Mouse (Mus musculus) induced T-regulatory cell, adult 2 months (primary cell): ENCODE results near the gene Apoa2.

Experiments used
- DNase-seq: peaks from one replicate; pipeline ENCODE4 v3.0.0-alpha.2; 2012; ENCODE audit warnings: low read depth

Gene Apoa2

DNA sequence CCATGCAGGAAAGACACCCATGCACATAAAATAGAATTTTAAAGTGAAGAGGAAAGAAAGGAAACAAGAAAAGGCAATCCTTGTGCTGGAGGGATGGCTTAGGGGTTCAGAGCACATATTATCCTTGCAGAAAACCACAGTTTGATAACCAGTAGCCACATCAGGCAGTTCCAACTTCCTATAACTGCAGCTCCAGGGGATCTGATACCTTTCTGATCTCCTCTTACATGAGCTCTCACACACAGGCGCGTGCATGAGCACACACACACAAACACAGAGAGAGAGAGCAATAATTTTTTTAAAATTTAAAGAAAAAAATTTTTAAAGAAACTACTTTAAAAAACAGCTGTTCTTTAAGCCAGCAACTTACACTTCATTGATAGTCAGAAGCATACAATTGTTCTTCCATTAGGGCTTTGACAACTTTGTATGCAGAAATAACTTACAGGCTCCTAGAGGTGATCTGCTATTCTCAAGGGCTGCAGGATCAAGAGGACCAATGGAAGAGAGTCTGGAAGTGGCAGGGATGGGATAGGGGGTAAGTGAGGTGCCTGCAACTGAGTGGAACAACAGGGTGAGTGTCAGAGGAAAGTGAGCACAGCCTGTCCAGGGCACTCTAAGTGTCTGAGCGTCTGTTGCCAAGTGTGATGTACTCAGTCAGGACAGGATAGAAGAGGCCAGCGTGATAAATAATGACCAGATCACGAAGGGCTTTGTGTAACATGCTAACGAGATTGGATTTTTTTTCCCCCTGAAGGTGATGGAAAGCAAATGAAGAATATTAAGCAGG, 19.0 kb upstream of the Apoa2 start:
- no peak for DNase-seq

DNA sequence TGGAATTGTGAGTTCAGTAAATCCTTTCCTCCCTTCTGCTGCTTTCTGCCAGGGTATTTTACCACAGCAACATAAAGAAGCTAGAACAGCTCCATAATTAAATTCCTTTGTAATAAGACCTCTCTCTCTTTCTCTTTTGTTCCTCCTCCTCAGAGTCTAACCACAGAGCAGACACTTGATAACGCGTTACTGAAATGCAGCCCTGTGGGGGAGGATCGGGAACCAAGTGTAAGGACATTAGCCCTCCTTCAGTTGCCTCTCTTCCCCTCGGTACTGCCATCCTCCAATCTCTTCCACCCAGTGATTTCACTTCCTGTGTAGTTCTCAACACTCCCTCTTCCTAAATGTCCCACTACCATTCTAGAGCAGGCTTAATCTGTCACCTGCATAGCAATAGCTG, 15.4 kb upstream of the Apoa2 start:
- no peak for DNase-seq

DNA sequence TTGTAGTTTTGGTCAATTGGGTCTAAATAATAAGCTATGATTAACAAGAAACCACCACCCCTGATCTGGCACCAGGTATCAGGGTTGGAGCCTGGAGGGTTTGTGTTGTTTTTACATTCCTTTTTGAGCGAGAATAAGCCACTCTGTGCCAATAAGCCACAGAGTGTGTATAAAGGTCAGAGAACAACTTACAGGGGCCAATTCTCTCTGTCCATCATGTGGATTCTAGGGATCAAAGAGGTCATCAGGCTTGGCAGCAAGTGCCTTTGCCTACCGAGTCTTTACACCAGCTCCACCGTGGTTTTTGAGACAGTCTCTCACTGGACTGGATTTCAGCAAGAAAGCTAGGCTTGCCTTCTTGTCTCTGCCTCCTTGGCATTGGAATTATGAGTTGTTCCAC, 12.0 kb upstream of the Apoa2 start:
- DNase-seq, result no peak

DNA sequence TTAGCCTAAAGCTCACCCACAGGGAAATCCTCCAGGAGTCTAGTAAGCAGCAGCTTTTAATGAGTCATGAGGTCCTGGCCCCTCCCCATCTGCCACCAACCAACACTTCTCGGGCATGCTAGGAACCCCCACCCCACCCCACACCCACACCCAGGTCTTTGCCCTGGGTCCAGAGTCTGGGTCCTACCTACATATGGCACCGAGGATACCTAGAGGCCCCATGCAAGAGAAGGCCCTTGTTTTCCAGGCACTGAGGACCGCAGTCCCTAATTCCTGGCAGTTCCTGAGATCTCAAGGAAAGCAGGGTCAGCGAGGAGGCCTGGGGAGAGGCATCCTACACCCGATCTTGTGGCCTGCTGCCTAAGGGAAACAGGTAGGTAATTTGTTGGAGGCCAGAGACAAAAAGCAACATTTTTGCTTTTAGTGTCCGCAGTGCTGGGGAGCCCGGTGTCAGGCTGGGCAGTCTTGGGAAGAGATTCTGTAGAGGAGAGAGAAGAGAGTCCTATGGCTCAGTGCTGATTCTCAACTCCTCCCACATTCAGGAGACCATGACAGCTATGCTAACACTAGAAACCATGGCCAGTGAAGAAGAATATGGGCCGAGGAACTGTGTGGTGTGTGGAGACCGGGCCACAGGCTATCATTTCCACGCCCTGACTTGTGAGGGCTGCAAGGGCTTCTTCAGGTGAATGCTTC, 10.9 kb upstream of the Apoa2 start, which contains the start of gene Nr1i3:
Nr1i3 (plus strand) TSS at position 170 of the 696 bp plus-strand sequence.
- no peak for DNase-seq

DNA sequence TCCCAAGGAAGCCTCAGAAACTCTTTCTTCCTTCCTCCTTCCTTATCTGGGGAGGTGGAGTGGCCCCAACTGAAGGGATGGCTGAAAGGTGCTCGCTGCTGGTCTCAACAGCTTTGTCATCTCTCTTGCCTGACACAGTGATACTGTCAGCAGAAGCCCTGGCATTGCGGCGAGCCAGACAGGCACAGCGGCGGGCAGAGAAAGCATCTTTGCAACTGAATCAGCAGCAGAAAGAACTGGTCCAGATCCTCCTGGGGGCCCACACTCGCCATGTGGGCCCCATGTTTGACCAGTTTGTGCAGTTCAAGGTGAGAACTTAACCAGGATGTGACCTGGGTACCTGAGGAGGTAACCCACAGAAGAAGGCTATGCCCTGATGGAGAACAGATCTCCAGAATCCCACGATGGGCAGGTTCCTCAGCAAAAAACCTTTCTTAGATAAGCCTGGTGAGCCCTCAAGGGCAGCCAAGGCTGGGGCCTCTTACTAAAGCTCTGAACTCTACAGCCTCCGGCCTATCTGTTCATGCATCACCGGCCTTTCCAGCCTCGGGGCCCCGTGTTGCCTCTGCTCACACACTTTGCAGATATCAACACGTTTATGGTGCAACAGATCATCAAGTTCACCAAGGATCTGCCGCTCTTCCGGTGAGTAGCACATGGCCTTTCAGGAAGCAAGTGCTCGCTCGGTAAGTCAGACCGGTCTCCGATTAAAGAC, 8.5 kb upstream of the Apoa2 start:
- no peak for DNase-seq

DNA sequence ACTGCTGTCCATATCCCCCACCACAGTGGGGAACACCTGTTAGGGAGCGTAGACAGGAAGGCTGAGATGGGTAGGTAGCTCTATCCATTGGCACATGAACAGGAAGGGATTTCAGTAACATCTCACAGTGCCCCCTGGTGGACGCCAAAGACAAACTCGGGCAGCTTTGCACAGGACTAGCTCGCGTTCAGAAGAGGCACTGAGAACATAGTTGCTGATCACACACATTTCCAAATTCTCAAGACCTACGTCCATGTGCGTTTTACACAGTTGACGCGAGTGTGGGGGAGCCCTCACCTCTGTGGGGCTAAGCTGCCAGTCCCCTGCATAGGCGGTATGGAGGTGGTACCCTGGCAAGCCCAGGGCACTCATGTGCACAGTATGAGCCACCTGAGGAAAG, 4.0 kb upstream of the Apoa2 start:
- peak; percentile 92 for DNase-seq

DNA sequence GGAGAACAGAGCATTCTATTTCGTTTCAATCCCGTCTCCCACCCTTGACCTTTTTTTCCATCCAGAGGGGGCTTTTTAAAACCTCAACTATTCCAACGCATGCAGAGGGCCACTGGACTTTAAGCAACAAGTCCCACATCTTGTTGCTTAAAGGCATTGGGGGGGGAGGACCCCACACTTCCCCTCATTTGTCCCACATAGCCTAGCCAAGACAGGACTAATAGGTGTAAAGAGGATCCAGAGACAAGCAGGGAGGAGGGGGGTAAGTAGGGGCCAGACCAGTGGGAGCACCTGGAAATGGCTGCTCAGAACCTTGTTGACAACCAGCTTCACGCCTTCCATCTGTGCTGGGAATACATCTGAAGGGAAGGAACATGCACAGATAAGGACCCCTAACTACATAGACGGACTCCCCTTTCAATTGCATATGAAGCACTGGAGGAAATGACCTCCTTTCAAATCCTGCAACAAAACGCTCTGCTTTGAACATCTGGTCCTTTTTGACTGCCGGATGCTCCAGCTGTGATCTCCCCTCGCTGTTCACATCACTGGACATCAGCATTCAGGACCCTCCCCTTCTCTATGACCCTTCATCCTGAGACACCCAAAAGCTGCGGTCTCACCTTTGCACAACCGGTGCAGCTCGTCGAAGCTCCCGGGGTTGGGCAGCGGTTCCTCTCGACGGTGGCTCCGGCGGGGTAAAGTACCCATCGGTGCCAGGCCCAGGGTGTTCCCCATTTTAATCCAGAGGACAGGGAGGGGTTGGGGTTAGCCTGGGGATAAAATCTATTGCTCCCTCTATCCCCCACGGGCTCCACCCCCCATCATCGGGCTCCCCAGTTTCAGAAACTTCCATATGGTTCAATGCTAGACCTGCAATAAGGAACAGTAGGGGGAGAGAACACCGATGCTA, 3.3 kb upstream of the Apoa2 start:
- peak; percentile 46 for DNase-seq

DNA sequence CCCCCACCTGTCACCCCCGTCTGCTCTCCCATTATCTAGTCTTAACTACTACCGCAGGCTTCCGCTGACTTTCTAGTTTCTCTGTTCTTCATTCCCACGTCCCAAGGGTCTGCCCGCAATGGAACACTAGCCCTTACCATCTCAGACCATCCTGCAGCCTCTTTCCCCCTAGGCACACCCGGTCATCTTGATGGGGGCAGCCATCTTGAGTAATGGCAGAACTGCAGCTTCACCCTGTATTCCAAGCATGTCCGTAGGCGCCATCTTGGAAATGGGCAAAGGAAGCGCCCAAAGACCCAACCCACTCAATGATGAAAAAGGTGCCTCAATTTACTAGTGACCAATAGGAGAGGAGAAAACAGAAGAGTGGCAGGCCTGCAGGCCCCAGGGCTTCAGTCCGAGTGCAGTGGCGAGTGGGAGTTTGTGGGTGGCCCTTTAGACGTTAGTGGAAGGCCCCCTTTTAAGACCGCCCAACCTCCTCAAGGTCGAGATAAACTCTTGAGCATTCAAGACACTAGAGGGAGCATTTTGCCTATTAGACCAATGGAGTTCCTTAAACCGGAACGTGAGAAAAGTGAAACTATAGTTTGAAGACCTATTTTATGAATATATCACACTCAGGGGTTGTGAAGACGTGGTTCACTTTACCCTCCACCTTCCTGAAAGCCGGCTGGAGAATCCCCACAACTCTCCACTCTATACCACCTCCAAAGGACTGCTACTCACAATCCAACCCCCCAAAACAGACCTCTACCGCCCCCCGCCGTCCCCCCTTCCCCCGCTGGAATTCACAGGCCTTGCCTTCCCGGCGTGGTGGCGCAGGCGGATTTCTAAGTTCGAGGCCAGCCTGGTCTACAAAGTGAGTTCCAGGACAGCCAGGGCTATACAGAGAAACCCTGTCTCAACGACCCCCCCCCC, 2.4 kb upstream of the Apoa2 start, which contains the start of gene Tomm40l:
Tomm40l (minus strand) TSS at position 277 of the 918 bp plus-strand sequence.
- peak; percentile 98 for DNase-seq

DNA sequence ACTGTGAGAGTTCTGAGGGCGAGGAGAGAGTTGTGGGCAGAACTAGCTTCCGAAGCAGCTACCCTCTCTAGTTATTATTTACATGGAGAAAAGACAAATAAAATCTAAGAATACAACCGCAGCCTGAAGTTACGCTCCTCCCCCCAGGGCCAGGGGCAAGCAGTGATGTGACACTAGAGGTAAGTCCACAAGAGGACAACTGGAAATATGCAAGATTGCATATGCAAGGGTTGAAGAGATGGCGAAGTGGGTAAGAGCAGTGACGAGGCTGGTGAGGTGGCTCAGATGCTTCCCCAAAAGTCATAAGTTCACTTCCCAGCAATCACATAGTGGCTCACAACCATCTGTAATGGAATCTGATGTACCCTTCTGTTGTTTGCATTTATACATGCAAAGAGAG, 1.7 kb upstream of the Apoa2 start:
- peak; percentile 40 for DNase-seq

DNA sequence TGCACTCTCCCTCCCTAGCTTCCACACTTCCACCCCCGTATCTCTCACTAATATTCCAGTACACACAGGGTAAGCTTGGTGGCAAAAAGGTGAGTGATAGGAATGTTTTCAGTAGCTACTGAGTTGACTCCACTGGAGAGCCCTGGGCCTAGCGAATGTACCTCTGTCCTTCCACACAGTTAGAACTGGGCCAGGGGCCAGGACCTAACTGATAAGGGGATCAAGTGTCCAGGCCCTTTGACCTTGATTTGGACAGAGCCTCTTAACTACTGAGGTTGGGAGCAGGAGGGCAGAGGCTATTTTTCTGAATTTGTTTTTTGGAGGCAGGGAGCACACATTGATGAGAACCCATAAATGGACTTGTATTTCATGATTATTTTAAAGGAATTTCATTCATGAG, 1.1 kb upstream of the Apoa2 start:
- DNase-seq, result peak; percentile 11

DNA sequence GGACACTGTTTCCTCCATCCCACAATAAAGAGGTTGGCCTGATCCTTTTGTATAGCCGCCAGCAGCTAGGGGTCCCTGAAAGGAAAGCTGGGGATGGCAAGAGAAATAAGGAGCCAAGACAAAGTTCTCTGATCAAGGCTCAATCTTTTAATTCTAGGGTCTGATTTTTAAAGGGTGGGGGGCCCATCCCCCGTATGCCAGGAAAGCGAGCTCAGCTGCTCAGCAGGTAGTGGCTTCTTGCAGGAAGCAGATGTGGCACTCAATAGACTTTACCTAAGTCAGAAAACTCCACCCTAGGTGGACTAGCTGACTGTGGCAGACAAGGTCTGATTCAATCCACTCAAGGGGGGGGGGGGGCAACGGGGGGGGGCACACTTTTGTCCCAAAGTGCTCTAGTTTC, 1.9 kb downstream of the Apoa2 start:
- no peak for DNase-seq

DNA sequence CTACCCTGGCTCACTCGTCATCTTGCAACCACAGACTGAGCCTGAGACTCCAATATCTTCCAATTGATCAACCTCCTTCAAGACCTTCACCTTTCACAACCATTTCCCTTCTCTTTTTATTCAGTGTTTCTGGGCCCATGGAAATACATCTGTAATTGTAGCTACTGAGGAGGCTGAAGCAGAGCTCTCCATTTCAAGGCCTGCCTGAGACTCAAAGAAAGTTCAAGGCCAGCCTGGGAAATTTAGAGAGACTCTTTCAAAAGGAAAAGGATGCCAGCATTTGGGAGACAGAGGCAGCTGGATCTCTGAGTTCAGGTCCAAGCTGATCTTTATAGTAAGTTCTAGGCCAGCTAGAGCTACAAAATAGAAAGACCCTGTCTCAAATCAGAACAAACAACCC, 3.0 kb downstream of the Apoa2 start:
- DNase-seq, result no peak

DNA sequence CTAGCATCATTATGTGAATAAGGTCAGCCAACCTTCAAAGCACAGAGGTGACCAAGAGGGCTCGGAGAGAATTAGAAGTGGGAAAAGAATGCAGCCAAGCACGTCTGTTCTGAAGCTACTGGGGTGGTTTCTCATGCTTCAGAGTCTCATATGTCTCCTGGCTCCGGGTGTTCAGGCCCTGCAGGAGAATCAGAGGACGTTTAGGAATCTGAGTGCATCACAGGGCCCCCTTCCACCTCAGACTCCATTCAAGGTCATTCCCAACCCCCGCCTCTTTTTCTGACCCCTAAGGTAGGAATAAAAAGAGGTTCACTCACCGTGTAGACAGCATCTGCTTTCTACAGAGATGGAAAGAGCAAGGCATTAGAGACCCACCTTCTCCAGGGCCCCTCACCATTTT, 4.9 kb downstream of the Apoa2 start:
- no peak for DNase-seq

DNA sequence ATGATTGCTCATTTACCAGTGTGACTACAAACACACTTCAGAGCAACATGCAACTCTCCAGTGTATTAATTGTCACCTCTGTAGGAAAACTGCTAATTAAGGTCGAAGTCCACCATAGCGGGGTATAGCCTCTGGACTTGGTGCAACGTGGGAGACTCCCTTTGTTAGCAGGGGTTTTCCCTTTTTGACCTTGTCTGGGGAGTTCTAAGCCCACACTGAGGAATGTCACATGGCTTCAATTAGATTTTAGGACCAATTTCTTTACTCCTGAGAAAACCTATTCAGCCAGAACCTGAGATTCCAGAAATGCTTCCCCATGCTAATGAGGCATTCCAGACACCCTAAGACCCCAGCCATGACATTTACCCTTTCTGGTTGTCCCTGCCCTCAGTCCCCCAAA, 5.4 kb downstream of the Apoa2 start:
- DNase-seq, result no peak

DNA sequence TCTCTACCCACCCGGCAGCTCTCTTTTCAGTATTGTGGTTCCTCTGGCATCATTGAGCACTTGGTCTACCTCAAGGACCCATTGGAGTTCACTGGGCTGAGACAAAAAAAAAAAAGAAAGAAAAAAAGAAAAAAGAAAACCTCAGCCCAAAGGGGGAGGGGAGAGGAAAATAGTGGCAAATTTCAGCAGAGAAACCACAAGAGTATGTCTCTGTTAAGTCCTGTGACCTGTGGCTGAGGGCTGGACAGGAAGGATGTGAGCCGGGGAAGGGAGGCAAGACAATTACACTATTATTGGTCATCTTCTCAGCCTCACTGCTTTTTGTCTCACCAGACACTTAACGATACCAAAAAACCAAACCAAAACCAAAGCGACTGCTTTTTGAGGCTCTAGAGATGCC, 7.0 kb downstream of the Apoa2 start:
- peak; percentile 18 for DNase-seq

DNA sequence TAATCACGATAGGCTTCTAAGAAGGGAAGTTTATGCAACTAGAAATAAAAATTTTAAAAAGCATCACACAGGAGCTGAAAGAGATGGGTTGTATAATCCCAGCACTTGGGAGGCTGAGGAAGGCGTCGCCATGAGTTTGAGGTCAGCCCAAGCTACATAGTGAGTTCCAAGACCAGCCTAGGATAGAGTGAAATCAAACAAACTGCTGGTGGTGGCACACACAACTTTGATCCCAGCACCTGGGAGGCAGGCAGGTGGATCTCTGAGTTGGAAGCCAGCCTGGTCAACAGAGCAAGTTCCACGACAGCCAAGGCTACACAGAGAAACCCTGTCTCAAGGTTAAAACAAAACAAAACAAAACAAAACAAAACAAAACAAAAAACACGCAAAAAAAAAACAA, 7.5 kb downstream of the Apoa2 start:
- no peak for DNase-seq

DNA sequence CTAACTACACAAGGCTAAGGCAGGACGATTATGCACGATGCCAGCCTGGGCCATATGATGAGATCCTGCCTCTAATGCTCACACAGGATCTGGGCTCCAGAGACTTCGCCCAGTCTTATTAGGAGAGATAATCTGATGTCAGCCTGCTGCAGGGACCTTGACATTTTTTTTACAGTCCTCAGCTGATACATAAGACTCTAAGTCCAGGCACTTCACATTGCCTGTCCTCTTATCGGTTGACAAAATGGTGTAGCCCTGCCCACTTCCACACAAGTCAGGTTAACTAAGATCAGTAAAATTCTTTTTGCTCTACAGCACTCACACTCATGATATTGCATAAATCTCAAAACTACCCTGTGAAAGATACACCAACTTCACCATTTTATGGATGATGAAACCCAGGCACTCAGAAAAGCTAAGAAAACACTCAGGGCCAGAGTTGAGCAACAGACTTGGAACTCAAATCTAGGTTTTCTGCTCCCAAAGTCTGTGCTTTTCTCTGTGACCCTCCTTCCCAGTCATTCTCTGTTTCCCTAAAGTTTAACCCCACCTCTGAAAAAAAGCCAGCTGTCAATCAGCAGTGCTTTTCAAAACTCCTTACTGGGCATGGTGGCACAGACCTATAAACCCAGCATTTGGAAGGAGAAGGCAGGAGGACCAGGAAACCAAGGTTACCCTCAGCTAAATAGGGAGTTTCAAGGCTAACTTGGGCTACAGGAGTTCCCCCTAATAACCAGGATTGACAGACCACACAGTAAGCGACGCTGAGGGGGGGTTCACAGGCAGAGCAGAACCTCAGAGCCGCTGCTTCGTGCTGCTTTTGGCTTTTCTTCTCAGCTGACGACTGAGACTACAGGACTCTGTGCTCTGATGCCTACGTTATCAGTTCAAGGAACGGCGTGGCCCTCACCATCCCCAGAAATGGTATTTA, 8.2 kb downstream of the Apoa2 start:
- no peak for DNase-seq

DNA sequence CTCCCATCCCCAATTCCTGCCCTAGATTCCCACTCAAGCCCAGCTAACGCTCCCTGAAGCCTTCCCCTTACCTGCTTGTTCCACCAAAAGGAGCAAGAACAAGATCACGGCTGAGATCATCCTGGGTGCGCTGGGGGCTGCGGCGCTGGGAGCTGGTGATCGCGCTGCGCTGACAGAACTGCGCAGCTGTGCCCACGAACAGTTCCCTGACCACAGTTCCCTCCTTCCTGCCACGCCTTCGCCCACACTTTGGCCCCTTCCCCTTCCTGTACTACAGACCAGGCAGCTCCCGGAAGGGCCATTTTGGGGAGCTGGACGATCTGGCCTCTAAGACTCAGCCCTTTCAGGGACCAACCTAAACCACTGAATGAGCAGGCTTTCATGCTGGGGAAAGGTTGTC, 9.3 kb downstream of the Apoa2 start, which contains the start of gene Fcer1g:
Fcer1g (minus strand) TSS at position 240 of the 400 bp plus-strand sequence.
- no peak for DNase-seq

DNA sequence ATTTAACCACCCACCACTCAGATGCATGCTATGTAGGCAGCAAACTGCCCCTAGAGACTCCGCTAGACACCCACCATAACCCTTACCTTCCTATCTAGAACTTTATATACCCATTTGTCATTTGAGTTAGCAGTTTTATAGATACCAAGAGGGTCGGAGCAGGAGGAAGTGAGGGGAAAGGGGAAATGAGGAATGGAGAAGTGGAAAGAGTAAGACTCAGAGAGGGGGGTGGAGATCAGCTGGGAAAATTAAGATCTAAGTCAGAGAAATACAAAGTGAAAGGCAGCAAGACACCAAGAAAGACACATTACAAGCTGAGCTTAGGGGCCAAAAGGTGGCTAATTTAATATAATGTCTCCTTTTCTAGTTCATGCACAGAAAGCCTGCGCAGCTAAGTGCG, 9.7 kb downstream of the Apoa2 start:
- no peak for DNase-seq

DNA sequence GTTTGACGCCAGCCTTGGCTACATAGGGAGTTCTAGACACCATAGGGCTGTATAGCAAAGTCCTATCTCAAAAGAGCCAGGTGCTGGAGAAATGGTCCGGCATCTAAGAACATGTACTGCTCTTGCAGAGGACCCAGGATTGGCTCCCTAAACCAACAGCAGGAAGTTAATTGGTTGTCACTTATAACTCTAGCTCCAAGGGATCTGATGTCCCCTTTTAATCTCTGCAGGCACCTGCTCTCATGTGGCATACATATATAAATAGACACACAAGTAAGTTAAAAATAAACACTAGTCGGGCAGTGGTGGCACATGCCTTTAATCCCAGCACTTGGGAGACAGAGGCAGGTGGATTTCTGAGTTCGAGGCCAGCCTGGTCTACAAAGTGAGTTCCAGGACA, 10.9 kb downstream of the Apoa2 start:
- no peak for DNase-seq
